Mouse (Mus musculus): ENCODE results near the gene Tubb2a.

GRCm38 (mm10) chr13:34035424-34035823 lies 42.4 kb downstream of the Tubb2a start:
- TF ChIP-seq MEF2A (IDR thresholded peaks at IDR 0.05; ENCODE audit: extremely low read depth, insufficient replicate concordance, low read depth, low read length, poor library complexity, severe bottlenecking) (no peak), MAFK (IDR thresholded peaks at IDR 0.05; ENCODE audit: borderline replicate concordance, low read depth, low read length) (no peak), E2F4 (IDR thresholded peaks at IDR 0.05; ENCODE audit: borderline replicate concordance, low read depth, low read length) (no peak), HCFC1 (IDR thresholded peaks at IDR 0.05; ENCODE audit: low read depth, low read length) (no peak), ZC3H11A (IDR thresholded peaks at IDR 0.05; ENCODE audit: low read depth, low read length) (no peak), POLR2A (IDR thresholded peaks at IDR 0.05; ENCODE audit: control insufficient read depth in 1 of 2, insufficient read depth in 1 of 2, low read depth in 1 of 2, low read length in 2 of 2, poor library complexity in 1 of 2) (no peak), CTCF (IDR thresholded peaks at IDR 0.05 in 2 of 3, conservative IDR thresholded peaks at IDR 0.05 in 1 of 3; ENCODE audit: control insufficient read depth in 1 of 3, insufficient read depth in 1 of 3, low read depth in 2 of 3, low read length in 3 of 3, poor library complexity in 1 of 3, severe bottlenecking in 1 of 3) (no peak), NELFE (IDR thresholded peaks at IDR 0.05; ENCODE audit: low read depth, low read length) (no peak), BHLHE40 (IDR thresholded peaks at IDR 0.05; ENCODE audit: borderline replicate concordance, low read depth, low read length) (no peak), RAD21 (IDR thresholded peaks at IDR 0.05; ENCODE audit: low read depth, low read length) (no peak), EP300 (IDR thresholded peaks at IDR 0.05; ENCODE audit: low read depth in 1 of 2, low read length in 2 of 2) (no peak), TBP (IDR thresholded peaks at IDR 0.05; ENCODE audit: low read depth, low read length) (no peak), ZNF384 (IDR thresholded peaks at IDR 0.05; ENCODE audit: low read depth, low read length) (no peak)
